Mouse (Mus musculus) left cerebral cortex, postnatal 25 days (tissue): Measurements from ENCODE around the gene Tbce. TPM values are rescaled to one million over a fixed set of nuclear protein-coding genes. Genes with fewer than 3 reads are reported as not detected.
A peak's percentile ranks its signal among the peaks of the same experiment; 100 is the strongest.
"Not testable (repeated sequence)": the region's sequence is repeated elsewhere in the genome, so short reads cannot be mapped to it uniquely, and the experiment has no call there.

Experiments
- DNase-seq, 2 experiments: peaks; one replicate each; pipeline ENCODE4 v3.0.0; 2022; ENCODE audit warnings: low spot score in 2 of 2, mixed read lengths in 1 of 2
- intact Hi-C: fragments of 180-260 bp; cut with DNase I; formaldehyde crosslinking; loops from one replicate; pipeline ENCODE4 v1.15.1; 2025
- total RNA-seq, 2 experiments: library from RNA; stranded (reverse); gene quantifications; 2 replicates each; pipeline ENCODE4 v1.2.3; 2021

The Tbce gene
- total RNA-seq, 2 experiments from 2014 or later = 76.5 to 79.1 TPM

DNA sequence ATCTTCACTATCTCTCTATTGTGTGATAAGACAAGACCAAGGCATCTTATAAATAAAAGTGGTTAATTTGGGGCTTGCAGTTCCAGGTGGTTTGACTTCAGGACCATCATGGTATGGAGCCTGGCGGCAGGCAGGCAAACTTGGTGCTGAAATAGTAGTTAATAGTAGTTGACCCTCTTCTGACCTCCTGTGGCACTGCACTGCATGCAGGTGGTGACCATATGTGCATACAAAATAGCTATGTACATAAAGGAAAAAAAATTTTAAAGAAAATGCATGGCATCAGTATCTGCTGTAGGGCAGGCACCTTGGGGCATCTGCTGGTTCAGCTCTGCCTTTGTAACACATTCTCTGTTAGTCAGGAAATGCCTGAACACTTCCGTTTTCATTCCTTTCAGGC, 49.0 kb downstream of the Tbce start:
- DNase-seq = no peak
- intact Hi-C loops = no loop called here

DNA sequence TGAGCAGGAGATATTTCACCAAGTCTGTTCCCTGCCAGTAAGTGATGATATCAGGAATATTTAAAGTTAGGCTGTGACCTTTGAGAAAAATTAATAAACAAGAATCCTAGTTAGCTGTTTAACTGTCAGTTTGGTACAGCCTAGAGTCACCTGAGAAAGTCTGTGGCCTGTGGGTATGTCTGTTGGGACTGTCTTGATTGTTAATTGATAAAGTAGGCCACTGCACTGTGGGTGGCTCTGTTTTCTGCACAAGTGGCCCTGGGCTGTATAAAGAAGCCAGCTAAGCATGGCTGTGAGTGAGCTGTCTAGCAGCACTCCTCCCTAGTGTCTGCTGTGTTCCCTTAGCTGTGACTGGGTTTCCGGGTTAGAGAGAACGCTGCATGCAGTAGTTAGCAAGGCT, 50.3 kb downstream of the Tbce start:
- intact Hi-C loops = no loop called here
- DNase-seq = no peak

DNA sequence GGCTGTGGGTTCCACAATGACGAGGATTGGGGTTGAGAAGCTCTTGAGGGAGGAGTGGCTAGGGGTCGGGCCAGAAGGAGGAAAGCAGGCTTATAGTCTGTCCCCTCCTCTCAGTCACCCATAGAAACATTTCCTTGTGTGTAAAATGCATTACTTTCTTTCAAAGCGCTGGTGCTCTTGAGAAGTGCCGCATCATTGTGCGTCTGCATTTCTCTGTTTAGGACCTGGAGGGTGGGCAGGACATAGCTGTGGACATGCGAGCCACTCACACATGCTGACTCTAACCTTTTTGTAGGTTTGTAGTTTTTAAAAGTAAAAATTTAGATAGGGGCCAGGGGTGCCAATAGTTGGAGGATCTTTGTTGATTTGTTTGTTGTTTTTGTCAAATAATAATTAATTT, 55.9 kb downstream of the Tbce start:
- no peak for DNase-seq
- intact Hi-C loops = no loop called here

DNA sequence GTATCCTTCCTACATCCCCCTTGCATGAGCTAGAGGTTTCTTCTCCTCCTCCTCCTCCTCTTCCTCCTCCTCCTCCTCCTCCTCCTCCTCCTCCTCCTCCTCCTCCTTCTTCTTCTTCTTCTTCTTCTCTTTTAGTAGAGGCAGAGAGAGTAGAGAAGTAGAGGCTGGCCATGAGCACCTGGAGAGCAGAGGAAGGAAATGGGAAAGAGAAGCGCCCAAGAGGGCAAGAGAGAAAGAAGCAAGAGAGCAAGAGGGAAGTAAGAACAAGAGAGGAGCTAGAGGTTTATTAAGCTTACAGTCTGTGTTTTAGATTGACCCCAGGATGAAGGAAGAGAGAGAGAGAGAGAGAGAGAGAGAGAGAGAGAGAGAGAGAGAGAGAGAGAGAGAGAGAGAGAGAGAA, 57.6 kb downstream of the Tbce start:
- DNase-seq, intact Hi-C loops: not testable (repeated sequence)

DNA sequence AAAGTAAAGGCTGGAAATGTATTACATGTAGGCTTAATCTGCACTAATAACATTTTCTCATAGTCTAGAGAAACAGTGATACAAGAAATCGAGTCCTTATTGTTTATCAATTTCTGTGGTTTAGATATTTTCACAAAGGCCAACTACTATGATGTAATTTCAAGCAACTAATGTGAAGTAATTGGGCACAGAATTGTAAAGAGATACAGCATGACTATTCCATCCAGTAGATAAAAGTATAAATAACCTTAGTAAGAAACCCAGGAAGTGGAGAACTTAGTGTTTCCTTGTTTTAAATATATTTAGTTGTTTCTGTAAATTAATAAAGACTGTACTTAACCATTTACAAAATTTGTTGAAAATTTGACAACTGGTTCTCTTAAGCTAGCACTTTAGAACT, 69.6 kb downstream of the Tbce start:
- intact Hi-C loops = no loop called here
- no peak for DNase-seq

DNA sequence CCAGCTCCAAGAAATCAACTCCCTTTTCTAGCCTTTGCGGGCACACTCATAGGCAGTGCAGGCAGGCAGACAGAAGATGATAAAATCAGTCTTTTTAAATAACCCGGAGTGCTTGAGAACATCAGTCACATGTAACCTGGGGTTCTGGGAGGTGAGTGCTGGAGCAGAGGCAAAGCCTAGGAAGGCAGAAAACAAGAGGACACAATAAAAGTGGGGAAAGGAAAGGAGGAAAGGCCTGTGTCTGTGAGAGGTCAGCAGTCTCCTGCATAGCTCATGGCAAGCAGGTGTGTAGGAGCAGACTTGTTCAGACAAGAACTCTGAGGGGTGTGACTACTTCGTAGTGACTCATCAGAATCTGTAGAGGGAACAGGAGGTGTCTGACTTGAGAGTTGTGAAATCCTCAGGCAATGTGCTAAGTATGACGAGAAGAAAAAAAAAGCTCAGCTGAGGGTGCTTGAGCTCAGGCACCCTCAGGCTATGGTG, 70.8 kb downstream of the Tbce start:
- intact Hi-C loops = loop anchor here (1.0 kb wide), 1 partner anchor 25 kb away; no protein-coding TSS in a partner anchor
- DNase-seq = peak; percentile 46 to 89

DNA sequence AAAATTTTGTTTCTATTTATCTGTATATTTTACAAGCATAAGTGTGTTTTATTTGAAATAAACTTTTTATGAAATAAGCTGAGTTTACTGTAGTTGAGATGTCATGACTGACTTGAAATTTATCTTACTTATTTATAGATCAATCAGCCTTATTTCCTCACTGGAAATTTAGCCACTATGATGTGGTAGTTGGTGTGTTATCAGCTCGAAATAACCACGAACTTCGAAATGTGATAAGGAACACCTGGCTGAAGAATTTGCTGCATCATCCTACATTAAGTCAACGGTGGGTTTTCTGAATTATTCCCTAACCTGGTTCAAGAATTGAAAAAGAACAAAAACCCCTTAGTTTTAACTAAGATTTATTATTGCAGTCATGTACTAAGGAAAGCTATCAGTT, 73.3 kb downstream of the Tbce start:
- intact Hi-C loops = no loop called here
- DNase-seq = no peak

DNA sequence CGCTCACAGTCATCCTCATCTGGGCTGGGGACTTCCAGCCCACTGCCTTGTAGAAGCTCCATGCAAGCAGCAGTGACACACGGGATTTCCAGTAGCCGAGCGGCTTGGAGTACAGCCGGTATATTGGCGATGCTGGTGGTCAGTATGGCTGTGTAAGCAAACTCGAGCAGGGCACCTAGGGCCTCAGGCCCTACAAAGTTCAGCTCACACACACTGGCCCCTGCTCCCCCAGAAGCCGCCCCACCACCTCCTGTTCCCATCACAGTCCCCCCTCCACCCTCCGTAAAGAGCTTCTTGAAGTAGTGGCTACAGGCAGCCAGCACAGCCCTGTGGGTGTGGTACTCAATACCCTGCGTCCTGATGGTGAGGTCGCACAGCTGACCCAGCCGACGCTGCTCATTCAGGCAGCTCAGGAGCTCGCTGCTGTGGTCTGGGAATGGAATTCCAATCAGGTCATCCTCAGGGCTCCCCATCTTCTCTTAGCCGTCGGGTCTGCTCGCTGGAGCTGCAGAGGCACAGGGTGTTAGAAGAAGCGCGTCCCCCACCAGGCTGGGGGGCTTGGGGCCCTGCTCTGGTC, 74.0 kb downstream of the Tbce start:
- intact Hi-C loops = no loop called here
- DNase-seq = no peak

DNA sequence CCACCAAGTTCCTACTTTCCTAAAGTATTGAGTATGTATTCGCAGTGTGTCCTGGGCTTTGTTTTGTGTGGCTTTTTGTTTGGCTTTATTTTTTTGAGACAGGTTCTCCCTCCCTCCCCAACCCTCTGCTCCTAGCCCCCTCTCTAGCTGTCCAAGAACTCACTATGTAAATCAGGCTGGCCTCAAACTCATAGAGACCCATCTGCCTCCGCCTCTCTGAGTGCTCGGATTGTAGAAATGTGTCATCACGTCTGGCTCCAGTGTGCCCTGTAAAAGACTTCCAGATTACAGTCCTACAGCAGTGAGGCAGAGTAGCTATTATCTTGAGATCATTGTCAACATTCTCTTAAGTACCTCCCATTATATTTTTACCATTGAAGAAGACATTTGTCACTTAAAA, 78.4 kb downstream of the Tbce start:
- no peak for DNase-seq
- intact Hi-C loops = no loop called here

DNA sequence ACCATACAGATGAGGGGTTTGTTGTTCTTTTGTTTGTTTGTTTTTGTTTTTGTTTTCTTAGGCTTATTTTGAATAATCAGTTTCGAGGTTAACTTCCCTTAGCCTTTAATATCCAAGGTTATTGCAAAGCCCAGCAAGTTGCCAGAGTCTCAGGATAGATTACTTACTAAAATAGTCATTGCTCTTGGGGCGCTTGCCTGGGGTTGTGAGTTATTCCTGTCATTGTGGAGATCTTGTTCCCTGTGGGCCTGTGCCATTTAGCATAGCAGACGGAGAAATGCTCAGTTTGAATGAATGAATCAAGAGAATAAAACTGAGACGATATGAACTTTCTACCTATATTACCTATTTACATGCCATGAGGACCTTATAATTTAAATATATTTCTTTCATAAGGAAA, 79.2 kb downstream of the Tbce start:
- intact Hi-C loops = no loop called here
- DNase-seq = no peak

DNA sequence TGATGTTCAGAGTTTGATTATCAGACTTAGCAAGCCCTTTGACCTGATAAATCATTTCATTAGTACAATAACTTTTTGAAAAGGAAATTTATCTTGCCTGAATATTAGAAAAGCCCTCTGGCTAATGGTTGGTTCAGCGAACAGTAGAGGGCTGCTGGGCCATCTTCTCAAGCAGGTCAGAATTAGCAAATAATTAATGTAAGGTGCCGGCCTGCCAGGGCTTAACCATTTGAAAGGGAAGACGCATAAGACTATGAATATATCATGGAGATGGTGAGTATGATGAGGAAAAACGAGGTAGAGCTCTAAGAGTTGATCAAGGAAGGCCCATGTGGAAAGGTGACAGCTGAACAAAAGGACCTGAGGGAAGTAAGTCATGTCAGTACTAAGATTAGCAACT, 82.8 kb downstream of the Tbce start:
- intact Hi-C loops = no loop called here
- DNase-seq = peak in 1 of 2 experiments; percentile 0

DNA sequence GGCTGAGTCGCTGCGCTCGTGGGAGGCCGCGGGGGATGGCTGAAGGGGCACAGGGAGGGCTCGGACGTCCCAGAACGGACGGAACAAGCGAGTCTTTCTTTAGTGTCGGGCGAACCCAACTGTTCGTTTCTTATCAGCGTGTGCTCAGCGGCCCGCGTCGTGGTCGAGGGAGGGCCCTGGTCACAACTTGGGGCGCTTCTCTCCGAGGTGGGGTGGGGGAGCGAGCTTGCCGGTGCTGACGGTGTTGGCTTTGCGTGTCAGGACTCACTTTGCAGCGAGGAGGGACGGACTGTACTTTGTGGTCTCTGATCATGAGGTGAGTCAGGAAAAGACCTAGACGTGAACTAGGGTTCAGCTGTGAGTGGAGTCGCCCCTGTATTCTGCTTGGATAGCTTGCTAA, 84.5 kb downstream of the Tbce start:
- intact Hi-C loops = loop anchor here (1.0 to 2.0 kb wide), 3 partner anchors 66 to 108 kb away; partner anchors contain the start of genes Arid4b, Ggps1 and Tbce
- DNase-seq = peak; percentile 22 to 28

DNA sequence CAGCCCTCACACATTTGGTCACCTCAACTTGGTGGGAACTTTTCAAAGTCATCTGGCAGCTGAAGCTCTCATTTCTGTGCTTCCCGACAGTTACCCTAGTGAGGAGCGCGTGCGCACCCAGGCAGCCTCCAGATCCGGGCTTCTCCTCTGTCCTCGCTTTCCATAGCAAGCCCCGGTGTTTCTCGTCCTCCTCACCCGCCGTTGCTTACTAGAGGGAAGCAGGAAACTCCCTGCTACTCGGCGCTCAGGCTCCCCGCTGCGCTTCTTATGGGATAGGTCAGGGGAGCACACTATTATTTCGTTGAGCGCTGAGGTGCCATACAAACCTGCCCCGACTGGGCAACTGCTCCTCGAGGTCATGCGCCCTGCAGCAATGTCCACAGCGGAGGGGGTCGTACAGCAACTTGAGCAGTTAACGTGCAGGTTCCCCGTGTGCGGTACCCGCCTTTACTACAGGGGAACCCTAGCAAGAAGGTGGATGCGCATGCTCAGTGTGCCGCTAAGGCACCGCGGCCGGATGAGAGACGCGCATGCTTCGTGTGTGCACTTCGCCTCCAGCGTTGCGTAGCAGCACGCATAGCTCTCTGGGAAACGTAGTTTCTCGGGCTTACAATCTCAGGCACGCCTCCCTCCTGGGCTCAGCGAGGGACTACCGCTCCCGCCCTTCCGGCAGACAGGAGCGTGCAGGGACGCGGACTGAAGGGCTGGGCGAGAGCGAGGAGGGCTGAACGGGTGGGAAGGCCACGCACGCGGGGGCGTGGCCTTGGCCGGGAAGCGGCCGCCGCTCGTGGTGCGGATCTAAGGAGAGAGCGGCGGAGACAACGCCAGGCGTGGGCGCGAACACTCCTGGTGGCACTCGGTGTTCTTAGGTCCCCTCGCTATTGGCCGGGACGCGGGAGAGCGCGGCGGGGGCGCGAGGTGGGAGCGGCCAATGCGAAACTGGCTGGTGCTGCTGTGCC, 85.3 kb downstream of the Tbce start, which contains the start of gene B3galnt2:
TSS of gene B3galnt2 (plus strand) at position 596 of the 959 bp plus-strand sequence.
- peak; percentile 96 to 99 for DNase-seq

More for the DNA sequence above, 85.3 kb downstream of the Tbce start, which contains the start of gene B3galnt2:
- intact Hi-C loops = loop anchor here (1.0 to 2.0 kb wide), 3 partner anchors 65 to 109 kb away; partner anchors contain the start of genes Arid4b, Ggps1 and Tbce

Other genes with a start within 250 kb of the Tbce start
- 10 to 100 TPM; 10.7 to 14.2 TPM for gene B3galnt2, start 85.2 kb downstream of the Tbce start, total RNA-seq
- gene Arid4b, start 23.6 kb upstream of the Tbce start, total RNA-seq = 10 to 100 TPM; 46.1 to 50.5 TPM
- 10 to 100 TPM; 61.4 to 62.7 TPM for gene Ggps1, start 23.9 kb upstream of the Tbce start, total RNA-seq